Mouse (Mus musculus) cortical plate, adult 2 months (tissue): ENCODE data around the gene Rpl13.
A peak's percentile ranks its signal among the peaks of the same experiment; 100 is the strongest.

Experiments used
- CTCF ChIP-seq: fragments of 200-500 bp; IDR thresholded peaks from 2 replicates; pipeline ENCODE4 v1.5.1; 2011; ENCODE audit warnings: mild to moderate bottlenecking, control low read depth, low read length; ENCODE audit not compliant: insufficient read depth; ENCODE audit errors: extremely low read depth
- POLR2A ChIP-seq: fragments of 200-500 bp; IDR thresholded peaks from 2 replicates; pipeline ENCODE4 v1.6.1; 2011; ENCODE audit warnings: mild to moderate bottlenecking, low read length, control low read depth; ENCODE audit not compliant: insufficient read depth; ENCODE audit errors: extremely low read depth

- TF ChIP-seq POLR2A (no peak), CTCF (peak; percentile 18; the same call in 1 of the 2 replicates)
These were observed 43.1 kb downstream of the Rpl13 start for GRCm38 (mm10) chr8:123145279-123145678.
